Mouse (Mus musculus) cortical plate, adult 2 months (tissue): ENCODE results near the gene Nat14.

Experiments used
- CTCF ChIP-seq: fragments of 200-500 bp; IDR thresholded peaks from 2 replicates; pipeline ENCODE4 v1.5.1; 2011; ENCODE audit warnings: mild to moderate bottlenecking, control low read depth, low read length; ENCODE audit not compliant: insufficient read depth; ENCODE audit errors: extremely low read depth
- POLR2A ChIP-seq: fragments of 200-500 bp; IDR thresholded peaks from 2 replicates; pipeline ENCODE4 v1.6.1; 2011; ENCODE audit warnings: mild to moderate bottlenecking, low read length, control low read depth; ENCODE audit not compliant: insufficient read depth; ENCODE audit errors: extremely low read depth

DNA sequence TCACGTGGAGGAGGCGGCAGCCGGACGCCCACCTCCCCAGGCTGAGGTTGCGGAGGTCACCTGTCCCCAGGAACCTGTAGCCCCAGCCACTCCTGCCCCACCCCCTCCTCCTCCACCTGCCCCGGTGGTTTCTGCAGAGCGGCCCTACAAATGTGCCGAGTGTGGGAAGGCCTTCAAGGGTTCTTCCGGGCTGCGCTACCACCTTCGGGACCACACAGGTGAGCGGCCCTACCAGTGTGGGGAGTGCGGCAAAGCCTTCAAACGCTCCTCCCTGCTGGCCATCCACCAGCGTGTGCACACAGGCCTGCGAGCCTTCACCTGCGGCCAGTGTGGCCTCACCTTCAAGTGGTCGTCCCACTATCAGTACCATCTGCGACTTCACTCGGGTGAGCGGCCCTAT, 1.9 kb upstream of the Nat14 start:
- TF ChIP-seq CTCF (no peak), POLR2A (no peak)
